Mouse (Mus musculus) T-helper 2 cell (primary cell): ENCODE measurements at regions not wholly inside any gene's neighbourhood (a gene's known extent, or its start where the extent isn't known, plus 50 kb on each side); places are given as distances from the start of the nearest gene placed in this dataset.
"Not testable (repeated sequence)": the region's sequence is repeated elsewhere in the genome, so short reads cannot be mapped to it uniquely, and the experiment has no call there.

Source experiments
- in situ Hi-C: fragments of 300-600 bp; cut with MboI, MseI; formaldehyde crosslinking; loops from one replicate; pipeline ENCODE4 v1.15.1; 2025; ENCODE audit warnings: high pct_unique_total_duplicates

DNA sequence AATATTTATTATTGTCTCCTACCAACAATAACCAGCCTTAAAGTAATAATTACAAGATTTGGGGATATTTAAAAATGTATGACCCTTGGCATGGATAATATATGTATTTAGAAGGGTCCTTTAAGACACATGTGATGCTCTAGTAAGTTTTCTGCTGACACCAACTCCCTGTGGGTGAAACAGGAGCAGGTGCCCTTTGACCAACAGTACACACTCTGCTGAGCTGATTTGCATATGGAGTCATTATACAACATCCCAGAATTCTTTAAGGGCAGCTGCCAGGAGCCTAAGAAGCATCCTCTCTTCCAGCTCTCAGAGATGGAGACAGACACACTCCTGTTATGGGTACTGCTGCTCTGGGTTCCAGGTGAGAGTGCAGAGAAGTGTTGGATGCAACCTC lies 274.1 kb downstream of the Rpia start:
- in situ Hi-C loops, result no loop called here

DNA sequence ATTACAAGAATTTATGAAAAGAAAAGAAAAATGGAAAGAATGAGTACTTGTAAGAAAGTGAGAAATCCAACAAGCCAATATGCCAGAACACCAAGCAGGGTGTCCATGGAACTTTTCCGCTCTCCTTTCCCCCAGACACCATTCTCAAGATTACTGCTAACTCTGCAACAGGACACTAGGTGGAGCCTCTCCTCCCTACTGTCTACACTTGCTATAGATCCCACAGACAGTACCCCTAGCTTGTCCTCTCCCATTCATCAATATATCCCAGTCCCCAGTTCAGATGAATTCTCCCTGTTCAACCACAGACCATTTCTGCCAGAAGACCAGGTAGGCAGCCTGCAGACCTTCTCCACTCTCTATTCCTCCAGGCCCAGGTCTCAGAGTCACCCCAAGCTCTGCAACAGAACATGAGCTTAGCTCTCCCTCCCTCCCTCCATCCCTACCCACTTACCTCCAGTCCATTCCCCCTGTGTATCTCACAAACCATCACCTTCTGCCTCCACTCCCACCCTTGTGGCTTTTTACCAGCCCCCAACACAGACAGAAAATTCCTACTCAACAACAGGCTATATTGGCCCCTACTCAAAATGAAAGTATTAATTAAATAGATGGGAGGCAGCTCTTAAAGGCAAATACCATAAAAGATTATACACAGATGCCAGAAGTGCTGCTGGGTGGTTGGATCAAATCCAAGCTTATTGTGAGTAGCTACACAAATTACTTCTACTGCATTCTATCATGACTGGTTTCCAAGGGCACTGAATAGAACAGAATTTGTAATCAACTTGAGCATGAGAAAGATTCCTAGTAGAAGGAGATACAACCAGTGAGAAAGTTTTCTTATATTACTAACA lies 323.2 kb downstream of the Rpia start:
- in situ Hi-C loops, result no loop called here

DNA sequence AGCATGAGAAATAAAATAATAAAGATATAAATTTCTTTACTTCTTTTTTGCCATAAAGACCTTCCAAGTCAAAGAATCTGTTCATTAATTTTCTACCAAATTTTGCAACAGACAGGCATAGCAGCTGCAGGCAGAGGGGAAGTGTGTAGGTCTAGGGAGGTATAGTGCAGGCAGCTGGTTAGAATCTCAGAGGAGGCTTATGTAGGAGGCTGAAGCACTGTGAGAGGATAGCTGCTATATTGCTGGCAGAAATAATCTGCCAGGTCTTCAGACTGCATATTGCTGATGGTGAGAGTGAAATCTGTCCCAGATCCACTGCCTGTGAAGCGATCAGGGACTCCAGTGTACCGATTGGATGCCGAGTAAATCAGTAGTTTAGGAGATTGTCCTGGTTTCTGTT lies 334.8 kb downstream of the Rpia start:
- in situ Hi-C loops, result no loop called here

DNA sequence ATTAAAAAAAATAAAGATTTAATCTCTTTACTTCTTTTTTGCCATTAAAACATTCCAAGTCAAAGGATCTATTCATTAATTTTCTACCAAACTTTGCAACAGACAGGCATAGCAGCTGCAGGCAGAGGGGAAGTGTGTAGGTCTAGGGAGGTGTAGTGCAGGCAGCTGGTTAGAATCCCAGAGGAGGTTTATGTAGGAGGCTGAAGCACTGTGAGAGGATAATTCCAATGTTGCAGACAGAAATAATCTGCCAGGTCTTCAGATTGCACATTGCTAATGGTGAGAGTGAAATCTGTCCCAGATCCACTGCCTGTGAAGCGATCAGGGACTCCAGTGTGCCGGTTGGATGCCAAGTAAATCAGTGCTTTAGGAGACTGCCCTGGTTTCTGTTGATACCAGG lies 357.3 kb downstream of the Rpia start:
- in situ Hi-C loops, result not testable (repeated sequence)

DNA sequence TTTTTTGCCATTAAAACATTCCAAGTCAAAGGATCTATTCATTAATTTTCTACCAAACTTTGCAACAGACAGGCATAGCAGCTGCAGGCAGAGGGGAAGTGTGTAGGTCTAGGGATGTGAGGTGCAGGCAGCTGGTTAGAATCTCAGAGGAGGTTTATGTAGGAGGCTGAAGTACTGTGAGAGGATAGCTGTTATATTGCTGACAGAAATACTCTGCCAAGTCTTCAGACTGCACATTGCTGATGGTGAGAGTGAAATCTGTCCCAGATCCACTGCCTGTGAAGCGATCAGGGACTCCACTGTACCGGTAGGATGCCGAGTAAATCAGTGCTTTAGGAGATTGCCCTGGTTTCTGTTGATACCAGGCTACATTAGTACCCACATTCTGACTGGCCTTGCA lies 385.7 kb downstream of the Rpia start:
- in situ Hi-C loops, result not testable (repeated sequence)

DNA sequence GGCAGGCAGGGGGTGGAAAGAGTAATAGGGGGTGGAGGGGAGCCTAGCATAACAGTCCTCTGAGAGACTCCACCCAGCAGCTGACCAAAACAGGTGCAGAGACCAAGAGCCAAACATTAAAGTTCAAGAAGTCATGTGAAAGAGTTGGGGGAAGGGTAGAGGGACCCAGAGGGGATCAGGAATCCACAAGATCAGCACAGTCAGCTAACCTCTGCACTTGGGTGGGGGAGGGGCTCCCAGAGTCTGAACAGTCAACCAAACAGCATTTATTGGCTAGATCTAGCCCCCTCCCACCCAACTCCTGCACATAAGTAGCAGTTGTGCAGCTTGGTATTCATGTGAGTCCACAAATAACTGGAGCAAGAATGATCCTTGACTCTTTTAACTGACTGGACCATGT lies 402.2 kb downstream of the Rpia start:
- in situ Hi-C loops, result loop anchor here (5.0 kb wide), 1 partner anchor 148 kb away; no protein-coding TSS in a partner anchor

DNA sequence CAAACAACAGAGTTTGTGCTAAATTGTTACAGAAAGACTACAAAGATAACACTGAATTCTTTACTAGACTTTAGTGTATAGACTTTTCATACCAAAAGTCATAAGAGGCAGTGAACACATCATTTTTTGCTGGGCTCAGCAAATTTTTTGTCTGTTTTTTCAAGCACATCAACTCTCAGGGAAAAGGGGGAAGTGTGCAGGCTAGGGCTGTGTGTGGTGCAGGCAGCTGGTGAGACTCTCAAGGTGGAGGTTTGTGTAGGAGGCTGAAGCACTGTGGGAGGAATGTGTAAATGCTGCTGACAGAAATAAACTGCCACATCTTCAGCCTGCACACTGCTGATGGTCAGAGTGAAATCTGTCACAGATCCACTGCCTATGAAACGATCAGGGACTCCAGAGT lies 405.6 kb downstream of the Rpia start:
- in situ Hi-C loops, result loop anchor here (5.0 kb wide), 1 partner anchor 144 kb away; no protein-coding TSS in a partner anchor

DNA sequence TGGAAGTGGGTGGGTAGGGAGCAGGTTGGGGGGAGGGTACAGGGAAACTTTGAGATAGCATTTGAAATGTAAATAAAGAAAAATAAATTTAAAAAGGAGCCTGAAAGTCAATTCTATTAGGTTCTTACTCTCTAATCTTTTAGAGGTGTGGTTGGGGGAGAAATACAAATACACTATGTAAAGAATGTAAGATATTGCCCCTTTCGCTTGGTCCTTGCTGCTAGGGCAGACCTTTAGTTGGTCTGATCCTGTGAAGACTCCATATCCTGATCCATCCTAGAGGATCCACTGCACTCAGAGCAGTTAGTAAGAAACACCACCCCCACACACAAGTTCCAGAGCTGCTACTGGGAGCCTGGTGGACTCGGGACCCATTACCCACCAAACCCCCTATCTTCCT lies 412.7 kb downstream of the Rpia start:
- in situ Hi-C loops, result not testable (repeated sequence)

DNA sequence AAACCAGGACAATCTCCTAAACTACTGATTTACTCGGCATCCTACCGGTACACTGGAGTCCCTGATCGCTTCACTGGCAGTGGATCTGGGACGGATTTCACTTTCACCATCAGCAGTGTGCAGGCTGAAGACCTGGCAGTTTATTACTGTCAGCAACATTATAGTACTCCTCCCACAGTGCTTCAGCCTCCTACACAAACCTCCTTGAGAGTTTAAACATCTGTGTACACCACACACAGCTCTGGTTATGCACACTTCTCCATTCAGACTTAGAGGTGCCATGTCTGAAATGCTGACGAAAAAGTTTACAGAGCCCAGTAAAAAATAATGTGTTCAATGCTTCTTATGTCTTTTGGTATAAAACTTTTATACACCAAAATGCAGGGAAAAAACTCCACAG lies 420.2 kb downstream of the Rpia start:
- in situ Hi-C loops, result not testable (repeated sequence)

DNA sequence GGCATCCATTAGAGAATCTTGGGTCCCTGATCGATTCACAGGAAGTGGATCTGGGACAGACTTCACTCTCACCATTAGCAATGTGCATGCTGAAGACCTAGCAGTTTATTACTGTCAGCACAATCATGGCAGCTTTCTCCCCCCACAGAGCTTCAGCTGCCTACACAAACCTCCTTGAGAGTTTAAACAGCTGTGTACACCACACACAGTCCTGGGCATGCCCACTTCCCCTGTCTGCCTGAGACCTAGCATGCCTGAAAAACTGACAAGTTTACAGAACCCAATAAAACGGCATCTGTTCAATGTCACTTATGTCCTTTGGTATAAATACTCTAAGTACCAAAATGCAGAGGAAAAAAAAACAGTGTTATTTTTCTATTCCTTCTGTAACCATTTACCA lies 435.7 kb downstream of the Rpia start:
- in situ Hi-C loops, result no loop called here

DNA sequence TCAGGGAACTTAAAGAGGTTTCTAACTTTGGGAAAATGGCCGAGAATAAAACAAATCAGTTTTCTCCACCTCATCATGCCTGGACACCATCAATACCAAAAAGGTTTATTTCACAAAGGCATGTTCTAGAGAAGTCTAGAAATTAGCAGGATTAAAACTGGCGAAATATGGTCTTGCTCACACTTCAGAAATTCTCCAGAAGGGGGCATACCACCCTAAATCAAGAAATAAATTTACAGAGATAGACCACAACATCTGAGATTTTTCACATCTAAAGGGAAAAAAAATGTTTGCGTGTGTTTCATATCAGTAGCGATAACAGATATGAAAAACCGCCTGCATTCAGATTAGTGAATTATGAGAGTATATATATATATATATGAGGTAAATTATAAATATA lies 449.9 kb downstream of the Rpia start:
- in situ Hi-C loops, result no loop called here

DNA sequence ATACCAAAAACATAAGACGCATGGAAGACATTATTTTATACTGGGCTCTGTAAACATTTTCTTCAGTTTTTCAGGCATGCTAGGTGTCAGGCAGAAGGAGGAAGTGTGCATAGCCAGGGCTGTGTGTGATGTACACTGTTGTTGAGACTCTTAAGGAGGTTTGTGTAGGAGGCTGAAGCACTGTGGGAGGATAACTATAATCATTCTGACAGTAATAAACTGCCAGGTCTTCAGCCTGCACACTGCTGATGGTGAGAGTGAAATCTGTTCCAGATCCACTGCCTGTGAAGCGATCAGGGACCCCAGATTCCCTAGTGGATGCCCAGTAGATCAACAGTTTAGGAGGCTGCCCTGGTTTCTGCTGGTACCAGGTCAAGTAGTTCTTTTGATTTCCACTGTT lies 451.3 kb downstream of the Rpia start:
- in situ Hi-C loops, result not testable (repeated sequence)

DNA sequence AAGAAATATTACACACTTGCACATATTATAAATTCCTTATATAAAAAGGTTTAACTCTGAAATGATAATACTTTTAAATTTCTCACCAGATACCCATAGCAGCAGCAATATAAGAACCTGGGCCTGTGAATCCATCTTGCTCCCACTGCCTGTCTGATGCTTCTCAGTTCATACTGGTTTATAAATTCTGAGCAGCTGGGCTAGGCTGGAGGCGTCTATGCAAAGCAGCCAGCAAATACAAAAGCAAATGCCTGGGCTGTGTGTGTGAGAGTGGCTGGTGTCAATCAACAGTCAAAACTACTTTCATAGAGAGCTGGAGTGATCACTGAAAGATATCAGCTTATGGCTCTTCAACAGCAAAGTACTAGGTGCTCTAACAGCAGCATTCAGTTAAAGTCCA lies 476.7 kb downstream of the Rpia start:
- in situ Hi-C loops, result no loop called here

DNA sequence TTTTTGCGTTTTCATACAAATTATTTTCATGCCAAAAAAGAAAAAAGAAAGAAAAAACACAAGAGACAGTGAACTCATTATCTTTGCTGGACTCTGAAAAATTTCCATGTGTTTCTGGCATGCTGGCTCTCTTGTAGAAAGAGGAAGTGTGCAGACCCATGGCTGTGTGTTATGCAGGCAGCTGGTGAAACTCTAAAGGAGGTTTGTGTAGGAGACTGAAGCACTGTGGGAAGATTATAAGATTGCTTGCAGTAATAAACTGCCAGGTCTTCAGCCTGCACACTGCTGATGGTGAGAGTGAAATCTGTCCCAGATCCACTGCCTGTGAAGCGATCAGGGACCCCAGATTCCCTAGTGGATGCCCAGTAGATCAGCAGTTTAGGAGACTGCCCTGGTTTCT lies 477.4 kb downstream of the Rpia start:
- in situ Hi-C loops, result not testable (repeated sequence)

DNA sequence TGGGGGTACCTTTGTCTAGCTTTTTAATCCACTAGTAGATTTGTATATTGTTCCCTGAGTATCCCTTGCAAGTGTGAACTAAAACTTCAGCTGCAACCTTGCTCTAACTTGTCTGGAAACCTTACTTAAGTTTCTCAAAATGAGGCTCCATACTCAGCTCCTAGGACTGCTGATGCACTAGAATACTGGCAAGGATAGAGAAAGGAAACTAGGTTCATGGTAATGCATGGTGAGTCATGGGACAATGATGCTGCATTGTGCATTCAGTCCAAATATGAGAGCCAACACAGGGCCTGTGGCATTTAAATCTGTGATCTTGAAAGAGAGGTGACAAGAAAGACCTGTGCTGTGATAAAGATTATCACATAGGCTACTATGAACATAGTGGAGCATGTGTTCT lies 490.9 kb downstream of the Rpia start:
- in situ Hi-C loops, result not testable (repeated sequence)

DNA sequence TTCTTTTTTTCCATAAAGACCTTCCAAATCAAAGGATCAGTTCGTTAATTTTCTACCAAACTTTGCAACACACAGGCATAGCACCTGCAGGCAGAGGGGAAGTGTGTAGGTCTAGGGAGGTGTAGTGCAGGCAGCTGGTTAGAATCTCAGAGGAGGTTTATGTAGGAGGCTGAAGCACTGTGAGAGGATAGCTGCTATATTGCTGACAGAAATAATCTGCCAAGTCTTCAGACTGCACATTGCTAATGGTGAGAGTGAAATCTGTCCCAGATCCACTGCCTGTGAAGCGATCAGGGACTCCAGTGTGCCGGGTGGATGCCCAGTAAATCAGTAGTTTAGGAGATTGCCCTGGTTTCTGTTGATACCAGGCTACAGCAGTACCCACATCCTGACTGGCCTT lies 531.8 kb downstream of the Rpia start:
- in situ Hi-C loops, result not testable (repeated sequence)

DNA sequence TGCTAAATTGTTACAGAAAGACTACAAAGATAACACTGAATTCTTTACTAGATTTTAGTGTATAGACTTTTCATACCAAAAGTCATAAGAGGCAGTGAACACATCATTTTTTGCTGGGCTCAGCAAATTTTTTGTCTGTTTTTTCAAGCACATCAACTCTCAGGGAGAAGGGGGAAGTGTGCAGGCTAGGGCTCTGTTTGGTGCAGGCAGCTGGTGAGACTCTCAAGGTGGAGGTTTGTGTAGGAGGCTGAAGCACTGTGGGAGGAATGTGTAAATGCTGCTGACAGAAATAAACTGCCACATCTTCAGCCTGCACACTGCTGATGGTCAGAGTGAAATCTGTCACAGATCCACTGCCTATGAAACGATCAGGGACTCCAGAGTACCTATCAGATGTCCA lies 551.9 kb downstream of the Rpia start:
- in situ Hi-C loops, result loop anchor here (5.0 kb wide), 1 partner anchor 147 kb away; no protein-coding TSS in a partner anchor

DNA sequence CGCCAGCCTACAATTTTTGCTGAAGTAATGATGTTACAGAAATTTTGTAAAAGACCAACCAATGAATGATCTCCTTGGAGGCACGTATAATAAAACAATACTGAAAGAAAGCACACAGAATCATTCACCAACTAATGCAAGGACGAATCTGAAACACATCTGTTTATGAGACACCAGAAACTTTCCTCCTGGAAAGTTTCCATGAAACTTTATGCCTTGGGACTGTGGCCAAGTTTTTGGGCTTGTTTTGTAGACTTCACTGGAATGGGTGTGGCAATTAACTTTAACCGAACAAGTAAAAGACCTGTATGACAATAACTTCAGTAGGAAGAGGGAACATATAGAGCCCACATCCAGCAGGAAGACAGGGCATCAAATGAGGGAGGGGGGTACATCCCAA lies 564.9 kb downstream of the Rpia start:
- in situ Hi-C loops, result no loop called here

DNA sequence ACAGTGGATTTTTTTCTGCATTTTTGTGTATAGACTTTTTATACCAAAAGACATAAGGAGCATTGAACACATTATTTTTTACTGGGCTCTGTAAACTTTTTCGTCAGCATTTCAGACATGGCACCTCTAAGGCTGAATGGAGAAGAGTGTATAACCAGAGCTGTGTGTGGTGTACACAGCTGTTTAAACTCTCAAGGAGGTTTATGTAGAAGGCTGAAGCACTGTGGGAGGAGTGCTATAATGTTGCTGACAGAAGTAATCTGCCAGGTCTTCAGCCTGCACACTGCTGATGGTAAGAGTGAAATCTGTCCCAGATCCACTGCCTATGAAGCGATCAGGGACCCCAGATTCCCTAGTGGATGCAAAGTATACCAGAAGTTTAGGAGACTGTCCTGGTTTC lies 575.4 kb downstream of the Rpia start:
- in situ Hi-C loops, result not testable (repeated sequence)

DNA sequence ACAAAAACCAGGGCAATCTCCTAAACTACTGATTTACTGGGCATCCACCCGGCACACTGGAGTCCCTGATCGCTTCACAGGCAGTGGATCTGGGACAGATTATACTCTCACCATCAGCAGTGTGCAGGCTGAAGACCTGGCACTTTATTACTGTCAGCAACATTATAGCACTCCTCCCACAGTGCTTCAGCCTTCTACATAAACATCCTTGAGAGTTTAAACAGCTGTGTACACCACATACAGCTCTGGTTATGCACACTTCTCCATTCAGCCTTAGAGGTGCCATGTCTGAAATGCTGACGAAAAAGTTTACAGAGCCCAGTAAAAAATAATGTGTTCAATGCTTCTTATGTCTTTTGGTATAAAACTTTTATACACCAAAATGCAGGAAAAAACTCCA lies 576.3 kb downstream of the Rpia start:
- in situ Hi-C loops, result not testable (repeated sequence)
